Mouse (Mus musculus) layer of hippocampus, adult 6 months (tissue): ENCODE measurements around the gene Pecam1. TPM values are rescaled to one million over a fixed set of nuclear protein-coding genes. Genes with fewer than 3 reads are reported as not detected.
A peak's percentile ranks its signal among the peaks of the same experiment; 100 is the strongest.

Experiments used
- long read RNA-seq, 2 experiments: library from polyadenylated mRNA; unstranded; transcript quantifications; one replicate each; pipeline ENCODE4 v2.0.0; 2019 to 2020
- microRNA-seq: library from miRNA; unstranded; fragments of <30 nt; microRNA quantifications from one replicate; pipeline ENCODE4 v1.2.0, GENCODE M21; 2020
- polyA plus RNA-seq: library from polyadenylated mRNA; unstranded; fragments of <200 nt; fragmentation: Nextera tagmentation; gene quantifications from 2 replicates; pipeline ENCODE4 v1.2.3, GENCODE M21; 2021

The Pecam1 gene
- 8.9 and 9.1 TPM in 2 replicates for polyA plus RNA-seq
- long read RNA-seq, experiment 1, partial matches to known transcripts: 7 of 15 reads
- long read RNA-seq, experiment 1, other reads (novel, unspliced or antisense): 3 of 15 reads
- long read RNA-seq, experiment 2, transcript Pecam1-204 (16 exons, 3,441 nt): minor isoform, 19 of 92 reads
- long read RNA-seq, experiment 2, transcript Pecam1-202 (15 exons, 3,283 nt): minor isoform, 21 of 92 reads
- long read RNA-seq, experiment 2, transcript Pecam1-203 (14 exons, 3,233 nt): major isoform, 27 of 92 reads
- long read RNA-seq, experiment 2, partial matches to known transcripts: 2 of 92 reads
- long read RNA-seq, experiment 2, other reads (novel, unspliced or antisense): 23 of 92 reads

GRCm38 (mm10) chr11:106750121-106750751 lies at the start of gene Pecam1:
Pecam1 (minus strand) TSS chr11:106750628.

GRCm38 (mm10) chr11:106788775-106789459 lies 38.5 kb upstream of the Pecam1 start, which contains the start of the genes Ddx5 and Cep95:
Ddx5 (minus strand) TSS chr11:106789185.
Cep95 (plus strand) TSS chr11:106789252.

GRCm38 (mm10) chr11:106779388-106780088 lies 29.1 kb upstream of the Pecam1 start, which contains the start of gene Polg2:
Polg2 (minus strand) TSS chr11:106779537.

GRCm38 (mm10) chr11:106751039-106752018 lies 901 bp upstream of the Pecam1 start, which contains the start of gene Milr1:
Milr1 (plus strand) TSS chr11:106751226.

GRCm38 (mm10) chr11:106612961-106613637 lies 137.3 kb downstream of the Pecam1 start, which contains the start of gene Tex2:
Tex2 (minus strand) TSS chr11:106613423.

Small RNA genes lying within 50 kb of the gene (microRNA-seq; reads per million reads assigned to microRNA genes)
- gene Gm25994 (not detected), gene Mir3064 (26.4 reads per million, percentile 44 among the genes with 10 or more reads in this experiment)

Other genes with a start within 250 kb of the Pecam1 start
- 24.0 and 36.6 TPM in 2 replicates for gene Tex2, start 137.2 kb downstream of the Pecam1 start, polyA plus RNA-seq
- gene Milr1, start 598 bp upstream of the Pecam1 start, polyA plus RNA-seq: 0.30 and 0.56 TPM in 2 replicates
- gene Polg2, start 28.9 kb upstream of the Pecam1 start, polyA plus RNA-seq: 3.9 and 4.2 TPM in 2 replicates
- gene Ddx5, start 38.6 kb upstream of the Pecam1 start, polyA plus RNA-seq: 195 and 197 TPM in 2 replicates
- gene Cep95, start 38.6 kb upstream of the Pecam1 start, polyA plus RNA-seq: 1.1 and 2.7 TPM in 2 replicates
- 2.4 and 2.8 TPM in 2 replicates for gene Smurf2, start 170.1 kb upstream of the Pecam1 start, polyA plus RNA-seq
- 28.6 and 29.6 TPM in 2 replicates for gene Kpna2, start 248.9 kb upstream of the Pecam1 start, polyA plus RNA-seq